Mouse (Mus musculus) bone marrow macrophage, adult 2 months (primary cell): ENCODE measurements at regions not wholly inside any gene's neighbourhood (a gene's known extent, or its start where the extent isn't known, plus 50 kb on each side); places are given as distances from the start of the nearest gene placed in this dataset.

Experiments
- CTCF ChIP-seq: IDR thresholded peaks from 2 replicates; pipeline ENCODE4 v1.5.1; 2012; ENCODE audit warnings: low read depth, mild to moderate bottlenecking, low read length, moderate library complexity
- POLR2A ChIP-seq: IDR thresholded peaks from 2 replicates; pipeline ENCODE4 v1.6.1; 2012; ENCODE audit warnings: mild to moderate bottlenecking, low read depth, low read length, borderline replicate concordance

DNA sequence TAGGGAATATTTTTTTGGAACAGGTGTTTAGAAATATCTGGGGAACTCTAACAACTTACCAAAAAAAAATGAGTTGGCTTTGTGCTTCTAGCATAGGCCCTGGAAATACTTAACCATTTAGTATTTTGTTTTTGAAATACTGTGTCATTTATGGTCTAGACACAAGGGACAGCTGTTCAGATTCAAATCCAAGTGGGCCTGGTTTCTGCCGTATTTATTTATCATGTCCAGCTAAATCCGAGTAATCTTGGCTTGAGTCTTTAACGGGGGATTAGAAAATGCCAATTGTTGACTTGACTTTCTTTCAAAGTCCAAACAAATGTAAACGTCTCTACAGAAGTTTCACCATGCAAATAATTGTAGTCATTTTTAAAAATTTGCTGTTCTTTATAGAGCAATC lies 159.6 kb downstream of the Ndfip2 start:
- no peak for TF ChIP-seq CTCF
- TF ChIP-seq POLR2A: no peak
